Mouse (Mus musculus): ENCODE data around the gene Plac9b. TPM values are rescaled to one million over a fixed set of nuclear protein-coding genes. Genes with fewer than 3 reads are reported as not detected.

Plac9b gene
- not detected for polyA plus RNA-seq (2017; shearing (Covaris generic))

DNA sequence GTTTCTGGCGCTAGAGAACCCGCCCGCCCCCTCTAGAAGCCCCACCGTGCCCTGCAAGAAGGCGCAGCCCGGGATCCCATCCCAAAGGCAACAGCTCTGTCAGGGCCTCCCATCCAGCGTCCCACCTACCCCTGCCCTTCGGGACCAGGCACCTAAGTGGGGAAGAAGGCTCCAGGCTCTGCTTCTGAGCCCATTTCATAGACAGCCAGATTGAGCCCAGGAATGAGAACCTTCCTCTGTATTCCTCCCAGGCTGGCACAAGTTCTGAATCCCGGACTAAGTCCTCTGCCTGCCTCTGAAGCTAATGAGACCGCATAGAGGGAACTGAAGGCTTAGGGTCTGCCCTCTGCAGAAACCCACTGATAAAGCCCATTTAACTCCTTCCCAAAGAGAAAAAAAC, at the start of gene Plac9b:
Gene Plac9b (minus strand): TSS at position 101 of the 400 bp plus-strand sequence.

DNA sequence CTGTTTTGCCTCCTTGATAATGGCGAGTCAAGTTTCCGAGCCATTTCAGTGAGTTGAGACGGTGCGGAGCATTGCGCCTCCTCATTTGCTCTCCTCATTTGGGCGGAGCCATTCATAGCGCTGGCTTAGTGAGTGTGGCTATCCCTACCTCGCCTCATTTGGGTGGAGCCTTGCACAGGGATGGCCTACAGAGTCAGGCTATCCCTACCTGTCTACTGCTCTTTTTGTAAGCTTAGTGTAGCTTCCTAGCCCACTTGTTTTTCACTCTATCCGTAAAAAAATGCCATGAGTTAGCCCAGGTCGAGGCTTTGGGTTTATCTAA, 24.6 kb upstream of the Plac9b start, which contains the start of gene Tmem254b:
Gene Tmem254b (minus strand): TSS at position 116 of the 322 bp plus-strand sequence.

GRCm38 (mm10) chr14:26118150-26118549, 64.1 kb downstream of the Plac9b start, which contains the start of gene Duxbl2:
Duxbl2 (plus strand) TSS chr14:26118349.

Other genes with a start within 250 kb of the Plac9b start
- gene Cphx1, start 244.2 kb downstream of the Plac9b start, polyA plus RNA-seq (2017; shearing (Covaris generic)): not detected
- not detected for gene Duxbl1, start 203.9 kb downstream of the Plac9b start, polyA plus RNA-seq (2017; shearing (Covaris generic))
- not detected for gene Gm9780, start 139.8 kb downstream of the Plac9b start, polyA plus RNA-seq (2017; shearing (Covaris generic))
- 210 TPM for gene Tmem254c, start 115.1 kb downstream of the Plac9b start, polyA plus RNA-seq (2017; shearing (Covaris generic))
- not detected for gene Cphx2, start 101.0 kb downstream of the Plac9b start, polyA plus RNA-seq (2017; shearing (Covaris generic))
- not detected for gene Cphx3, start 100.2 kb downstream of the Plac9b start, polyA plus RNA-seq (2017; shearing (Covaris generic))
- not detected for gene Duxbl2, start 64.1 kb downstream of the Plac9b start, polyA plus RNA-seq (2017; shearing (Covaris generic))
- gene Tmem254b, start 24.6 kb upstream of the Plac9b start, polyA plus RNA-seq (2017; shearing (Covaris generic)): 88.7 TPM
- not detected for gene Duxbl3, start 75.5 kb upstream of the Plac9b start, polyA plus RNA-seq (2017; shearing (Covaris generic))